Mouse (Mus musculus) bone marrow, adult 2 months (tissue): ENCODE results near the gene Grb10.

Experiments used
- CTCF ChIP-seq: fragments of 200-500 bp; IDR thresholded peaks from 2 replicates; pipeline ENCODE4 v1.5.1; 2011; ENCODE audit warnings: low read length, control low read depth; ENCODE audit not compliant: control insufficient read depth, insufficient read depth
- POLR2A ChIP-seq: fragments of 200-500 bp; IDR thresholded peaks from 2 replicates; pipeline ENCODE4 v1.6.1; 2011; ENCODE audit warnings: low read depth, mild to moderate bottlenecking, control low read depth, low read length, borderline replicate concordance; ENCODE audit not compliant: control insufficient read depth

DNA sequence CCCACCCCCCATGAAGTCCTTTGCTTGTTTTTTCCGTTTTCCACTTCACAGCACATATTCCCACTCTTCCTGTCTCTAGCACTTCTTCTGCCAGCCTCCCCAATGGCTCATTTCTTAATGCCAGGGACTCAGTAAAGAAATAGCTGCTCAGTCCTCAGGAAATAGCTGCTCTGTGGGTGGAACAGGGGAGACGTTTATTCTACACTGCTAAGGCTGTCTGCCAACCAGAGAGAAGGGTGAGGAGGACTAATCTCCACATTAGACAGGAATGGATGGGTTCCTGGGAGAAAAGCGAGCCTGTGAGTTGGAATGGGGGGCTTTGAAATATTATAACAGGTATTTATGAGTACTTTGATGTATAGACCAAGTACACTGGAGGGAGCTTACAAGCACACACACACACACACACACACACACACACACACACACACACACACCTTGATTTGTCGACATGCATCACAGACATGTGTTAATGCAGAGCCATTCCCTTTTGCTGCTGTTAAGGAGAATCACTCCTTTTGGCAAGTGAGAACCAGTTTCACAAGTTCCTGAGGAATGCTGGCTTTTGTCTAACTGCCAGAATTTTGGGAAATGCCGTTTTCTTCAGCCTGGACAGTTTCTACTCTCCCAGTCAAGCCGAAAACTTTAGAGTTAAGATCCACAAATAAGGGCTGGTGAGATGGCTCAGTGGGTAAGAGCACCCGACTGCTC lies 130.6 kb downstream of the Grb10 start:
- TF ChIP-seq CTCF, result no peak
- no peak for TF ChIP-seq POLR2A
